Mouse (Mus musculus): ENCODE results near the gene 2700049A03Rik. TPM values are rescaled to one million over a fixed set of nuclear protein-coding genes. Genes with fewer than 3 reads are reported as not detected.

Gene 2700049A03Rik
- polyA plus RNA-seq, 1 experiment from 2014 or later, result 18.6 TPM

- no peak for ATAC-seq (ENCODE audit: insufficient number of reproducible peaks, insufficient read depth, low FRiP score, low TSS enrichment, low read depth)
- Histone ChIP-seq H3K36me3 (no peaks in the 10 kb centered on the region), H3K4me1 (peaks cover 5% of the 10 kb centered on the region), H3K4me3 (no peak overlapping the region), H3K9me3 (no peaks in the 10 kb centered on the region; the same call in 1 of the 2 replicates), H3K9ac (no peak overlapping the region), H3K27ac (no peak overlapping the region), H3K4me2 (no peak overlapping the region), H3K27me3 (no peaks in the 10 kb centered on the region)
- WGBS, result 94% methylated on average over 5 of the region's 5 CpGs
Measured at GRCm38 (mm10) chr12:71274519-71275237, 138.0 kb downstream of the 2700049A03Rik start.

- Histone ChIP-seq H3K4me3 (no peak overlapping the region), H3K9ac (no peak overlapping the region), H3K9me3 (no peaks in the 10 kb centered on the region; the same call in 1 of the 2 replicates), H3K4me2 (no peak overlapping the region), H3K27ac (no peak overlapping the region), H3K36me3 (no peaks in the 10 kb centered on the region), H3K27me3 (no peaks in the 10 kb centered on the region), H3K4me1 (peaks cover 6% of the 10 kb centered on the region)
- no peak for ATAC-seq (ENCODE audit: insufficient number of reproducible peaks, insufficient read depth, low FRiP score, low TSS enrichment, low read depth)
- WGBS, result 87% methylated on average over 8 of the region's 8 CpGs
Measured at GRCm38 (mm10) chr12:71275906-71276595, 139.4 kb downstream of the 2700049A03Rik start.

- Histone ChIP-seq H3K27me3 (no peaks in the 10 kb centered on the region), H3K4me2 (no peak overlapping the region), H3K4me1 (peaks cover 6% of the 10 kb centered on the region), H3K4me3 (no peak overlapping the region), H3K9me3 (no peaks in the 10 kb centered on the region), H3K27ac (no peak overlapping the region), H3K36me3 (no peaks in the 10 kb centered on the region), H3K9ac (no peak overlapping the region)
- WGBS, result 54% methylated on average over 12 of the region's 12 CpGs
- ATAC-seq (ENCODE audit: insufficient number of reproducible peaks, insufficient read depth, low FRiP score, low TSS enrichment, low read depth), result no peak
Measured at GRCm38 (mm10) chr12:71279521-71280262, 143.0 kb downstream of the 2700049A03Rik start.

GRCm38 (mm10) chr12:71281201-71281768 is 144.6 kb downstream of the 2700049A03Rik start:
- WGBS, result 85% methylated on average over 12 of the region's 12 CpGs
- Histone ChIP-seq H3K27me3 (no peaks in the 10 kb centered on the region), H3K9ac (no peak overlapping the region), H3K36me3 (no peaks in the 10 kb centered on the region), H3K4me1 (peaks cover 6% of the 10 kb centered on the region), H3K9me3 (no peaks in the 10 kb centered on the region), H3K4me3 (no peak overlapping the region), H3K27ac (no peak overlapping the region), H3K4me2 (no peak overlapping the region)
- no peak for ATAC-seq (ENCODE audit: insufficient number of reproducible peaks, insufficient read depth, low FRiP score, low TSS enrichment, low read depth)

- H3K27me3 ChIP-seq, result no peaks in the 10 kb centered on the region
- H3K36me3 ChIP-seq, result no peaks in the 10 kb centered on the region
- no peak overlapping the region for H3K9ac ChIP-seq
- H3K4me3 ChIP-seq, result no peak overlapping the region
- H3K4me2 ChIP-seq, result no peak overlapping the region
- ATAC-seq (ENCODE audit: insufficient number of reproducible peaks, insufficient read depth, low FRiP score, low TSS enrichment, low read depth), result no peak
- H3K9me3 ChIP-seq, result no peaks in the 10 kb centered on the region
- peaks cover 7% of the 10 kb centered on the region for H3K4me1 ChIP-seq
- no peak overlapping the region for H3K27ac ChIP-seq
Measured at GRCm38 (mm10) chr12:71285399-71285798, 148.8 kb downstream of the 2700049A03Rik start.

GRCm38 (mm10) chr12:71290460-71290859 is 153.8 kb downstream of the 2700049A03Rik start:
- no peaks in the 10 kb centered on the region for H3K27me3 ChIP-seq
- no peaks in the 10 kb centered on the region for H3K36me3 ChIP-seq
- H3K4me2 ChIP-seq, result no peak overlapping the region
- ATAC-seq (ENCODE audit: insufficient number of reproducible peaks, insufficient read depth, low FRiP score, low TSS enrichment, low read depth), result no peak
- H3K4me1 ChIP-seq, result peaks cover 24% of the 10 kb centered on the region
- no peak overlapping the region for H3K4me3 ChIP-seq
- WGBS, result 64% methylated on average over 2 of the region's 2 CpGs
- no peaks in the 10 kb centered on the region for H3K9me3 ChIP-seq
- no peak overlapping the region for H3K9ac ChIP-seq
- H3K27ac ChIP-seq, result no peak overlapping the region

Other genes starting within 250 kb of the 2700049A03Rik start
- gene Actr10, start 199.0 kb upstream of the 2700049A03Rik start, polyA plus RNA-seq (2015; fragmentation: Nextera tagmentation; extraction: Ambion mirVana), result 201 and 244 TPM in 2 replicates
- 638 and 649 TPM in 2 replicates for gene Psma3, start 162.2 kb upstream of the 2700049A03Rik start, polyA plus RNA-seq (2015; fragmentation: Nextera tagmentation; extraction: Ambion mirVana)
- 41.8 and 44.3 TPM in 2 replicates for gene Arid4a, start 120.9 kb upstream of the 2700049A03Rik start, polyA plus RNA-seq (2015; fragmentation: Nextera tagmentation; extraction: Ambion mirVana)
- gene Tomm20l, start 25.4 kb upstream of the 2700049A03Rik start, polyA plus RNA-seq (2015; fragmentation: Nextera tagmentation; extraction: Ambion mirVana), result not detected in 2 replicates
- 85.9 and 91.1 TPM in 2 replicates for gene Timm9, start 164 bp upstream of the 2700049A03Rik start, polyA plus RNA-seq (2015; fragmentation: Nextera tagmentation; extraction: Ambion mirVana)
- 34.7 and 35.6 TPM in 2 replicates for gene Dact1, start 173.0 kb downstream of the 2700049A03Rik start, polyA plus RNA-seq (2015; fragmentation: Nextera tagmentation; extraction: Ambion mirVana)

Measured in embryonic facial prominence, embryonic 13.5 days (tissue).